Mouse (Mus musculus) hindlimb bud, embryonic 11.5 days (tissue): ENCODE results near the gene Atp5g3.
"Not testable (repeated sequence)": the region's sequence is repeated elsewhere in the genome, so short reads cannot be mapped to it uniquely, and the experiment has no call there.

Experiments used
- DNase-seq: peaks from one replicate; pipeline ENCODE4 v3.0.0-alpha.2; 2012; ENCODE audit warnings: low read depth, low spot score; ENCODE audit errors: extremely low spot score

Gene Atp5g3

GRCm38 (mm10) chr2:73900364-73900763, 10.8 kb downstream of the Atp5g3 start:
- DNase-seq = no peak

GRCm38 (mm10) chr2:73896919-73897318, 14.2 kb downstream of the Atp5g3 start:
- DNase-seq = not testable (repeated sequence)

- no peak for DNase-seq
These were observed 17.5 kb downstream of the Atp5g3 start for GRCm38 (mm10) chr2:73893473-73894270.

- peak; percentile 95 for DNase-seq
These were observed 18.4 kb downstream of the Atp5g3 start, which contains the start of gene Atf2 for GRCm38 (mm10) chr2:73892464-73893296. TSS of gene Atf2 (minus strand) at chr2:73892639.

GRCm38 (mm10) chr2:73891701-73892463, 19.2 kb downstream of the Atp5g3 start:
- DNase-seq = no peak

- DNase-seq = no peak
These were observed 25.1 kb downstream of the Atp5g3 start for GRCm38 (mm10) chr2:73885997-73886396.

GRCm38 (mm10) chr2:73877891-73878290, 33.2 kb downstream of the Atp5g3 start:
- DNase-seq = no peak

GRCm38 (mm10) chr2:73867764-73868487, 43.2 kb downstream of the Atp5g3 start:
- no peak for DNase-seq

- DNase-seq = no peak
These were observed 51.0 kb downstream of the Atp5g3 start for GRCm38 (mm10) chr2:73860046-73860624.
